Mouse (Mus musculus): ENCODE data around the gene Sp2.

The Sp2 gene

DNA sequence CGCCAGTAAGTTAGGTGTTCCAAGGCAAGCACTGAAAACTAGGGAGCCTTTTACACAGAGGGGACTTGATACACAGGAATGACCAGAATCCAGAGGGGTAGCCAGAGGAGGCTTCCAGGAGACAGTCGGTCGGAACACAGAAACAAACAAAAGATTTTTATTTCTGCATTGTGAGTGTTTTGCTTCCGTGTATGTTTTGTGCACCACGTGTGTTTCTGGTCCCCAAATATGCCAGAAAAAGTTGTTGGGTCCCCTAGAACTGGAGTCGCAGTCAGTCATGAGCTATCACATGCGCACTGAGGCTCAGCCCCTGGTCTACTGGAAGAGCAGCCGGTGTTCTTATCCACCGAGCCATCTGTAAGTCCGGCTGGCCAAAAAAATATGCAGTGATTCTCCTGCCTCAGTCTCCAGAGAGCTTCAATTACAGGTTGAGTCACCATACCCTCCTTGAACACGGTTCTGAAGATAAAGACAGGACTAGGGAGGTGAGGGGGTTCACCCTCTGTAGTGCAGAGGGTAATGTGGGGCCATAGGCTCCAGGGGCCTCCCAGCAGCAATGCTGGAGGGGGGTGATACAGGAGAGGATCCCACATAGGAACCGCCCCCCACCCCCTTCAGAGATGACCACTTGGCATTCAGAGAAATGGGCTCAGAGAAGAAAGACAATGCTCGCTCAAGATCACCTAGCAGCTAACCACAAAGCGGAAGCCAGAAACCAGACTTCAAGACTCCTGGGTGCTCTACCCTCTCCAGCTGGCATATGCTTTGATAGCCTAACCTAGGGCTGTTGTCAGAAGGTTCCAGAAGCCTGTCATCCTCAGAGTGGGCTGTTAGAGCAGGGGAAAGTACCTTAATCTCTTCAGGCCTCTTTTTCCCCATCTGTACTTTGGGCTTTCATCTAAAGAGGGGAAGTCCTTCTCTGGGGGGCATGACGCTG lies 13.3 kb upstream of the Sp2 start:
- no peak for DNase-seq (ENCODE audit: low spot score in 2 of 2)

DNA sequence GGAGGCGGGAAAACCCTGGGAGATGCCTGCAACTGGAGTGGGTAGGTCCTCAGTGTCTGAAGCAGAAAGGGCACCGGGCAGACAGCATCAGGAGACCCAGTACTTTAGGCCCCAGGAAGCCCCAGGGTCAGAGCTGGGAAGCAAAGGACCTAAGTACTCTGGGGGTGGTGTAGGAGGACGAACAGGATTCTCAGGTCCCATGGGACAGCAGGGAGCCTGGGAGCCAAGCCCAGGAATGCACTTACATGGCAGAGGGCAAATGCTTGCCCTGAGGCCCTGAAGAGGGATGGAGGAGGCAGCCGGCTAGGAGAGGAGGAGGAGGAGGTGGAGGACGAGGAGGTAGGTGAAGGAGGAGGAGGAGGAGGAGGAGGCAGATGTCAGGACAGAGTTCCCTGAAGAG lies 12.3 kb upstream of the Sp2 start:
- no peak for DNase-seq (ENCODE audit: low spot score in 2 of 2)

DNA sequence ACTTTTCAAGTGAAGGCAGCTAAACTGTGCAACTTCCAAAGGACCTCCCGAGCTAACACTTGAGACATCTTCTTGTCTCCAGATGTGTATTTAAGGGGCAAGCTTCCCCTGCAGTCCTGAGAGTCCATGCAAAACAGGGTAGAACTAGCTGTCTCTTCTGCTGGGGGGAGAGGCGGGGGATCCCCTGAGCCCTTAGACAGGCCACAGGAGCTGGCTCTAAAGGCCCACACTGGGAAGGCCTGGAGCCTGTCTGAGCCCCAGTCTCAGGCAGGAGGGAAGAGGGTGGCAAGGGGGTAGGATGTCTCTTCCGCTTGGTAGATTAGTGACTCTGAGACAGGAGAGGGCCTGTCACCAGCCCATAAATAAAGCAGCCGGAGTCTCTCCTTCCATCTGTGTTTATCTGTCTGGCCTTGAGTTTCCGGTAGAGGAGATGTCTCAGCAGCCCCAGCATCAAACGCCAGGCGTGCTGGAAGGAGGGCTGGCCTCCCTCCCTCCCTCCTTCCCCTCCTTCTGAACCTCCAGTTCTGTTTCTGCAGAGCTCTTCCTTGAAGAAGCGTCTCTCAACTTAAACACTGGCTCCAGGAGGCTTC lies 10.1 kb upstream of the Sp2 start:
- no peak for DNase-seq (ENCODE audit: low spot score in 2 of 2)

DNA sequence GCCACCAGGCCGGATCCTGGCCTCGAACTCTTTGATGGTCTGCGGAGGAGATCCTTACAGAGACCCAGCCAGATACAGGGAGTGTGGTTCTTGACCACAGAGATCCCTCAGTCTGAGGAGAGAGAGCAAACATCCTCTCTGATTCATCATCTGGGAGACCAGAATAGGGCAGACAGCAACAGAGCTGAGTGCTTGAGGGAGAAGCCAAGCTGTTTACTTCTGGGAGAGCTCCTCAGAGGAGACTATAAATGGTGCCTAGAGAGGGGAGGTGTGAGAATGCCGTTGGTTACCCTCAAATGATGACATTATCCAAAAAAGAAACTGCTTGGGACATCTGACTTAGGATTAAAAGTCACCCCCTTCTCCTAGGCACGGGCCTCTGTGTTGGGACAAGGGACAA lies 8.7 kb upstream of the Sp2 start:
- no peak for DNase-seq (ENCODE audit: low spot score in 2 of 2)

DNA sequence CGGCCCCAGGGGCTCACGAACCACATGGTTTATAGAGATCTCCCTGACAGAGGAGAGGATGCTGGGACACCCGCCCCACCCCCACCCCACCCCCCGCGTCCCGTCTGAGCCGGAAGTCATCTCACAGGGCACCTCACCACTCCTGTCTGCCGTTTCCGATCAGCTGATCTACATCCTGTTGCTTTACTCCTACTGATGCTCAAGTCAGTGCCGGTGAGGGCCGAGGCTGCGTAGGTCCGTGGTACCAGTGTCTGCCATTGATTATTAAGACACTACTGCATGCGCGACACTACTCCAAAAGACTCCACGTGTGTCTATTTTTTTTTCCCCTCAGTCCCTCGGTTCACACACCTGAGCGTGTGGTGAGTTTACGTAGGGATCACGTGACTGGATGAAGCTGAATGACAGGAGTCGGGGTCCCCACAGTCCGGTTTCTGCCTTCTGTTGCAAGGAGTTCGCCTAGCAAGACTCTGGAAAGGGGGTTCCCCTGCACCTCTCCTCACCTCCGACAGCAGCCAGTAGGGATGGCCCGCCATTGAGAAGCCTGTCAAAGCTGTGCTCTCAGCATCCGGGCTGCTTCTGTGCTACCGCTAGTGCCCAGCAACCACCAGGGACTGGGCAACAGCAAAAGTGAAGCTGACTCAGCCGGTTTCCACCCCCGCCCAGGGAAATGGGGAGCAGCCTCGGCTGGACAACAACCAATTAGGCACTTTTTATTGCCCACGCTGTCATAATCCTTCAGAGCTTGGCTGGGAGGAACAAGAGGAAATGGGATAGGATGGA lies 5.3 kb upstream of the Sp2 start:
- peak in 1 of 2 experiments; percentile 48 for DNase-seq (ENCODE audit: low spot score in 2 of 2)

DNA sequence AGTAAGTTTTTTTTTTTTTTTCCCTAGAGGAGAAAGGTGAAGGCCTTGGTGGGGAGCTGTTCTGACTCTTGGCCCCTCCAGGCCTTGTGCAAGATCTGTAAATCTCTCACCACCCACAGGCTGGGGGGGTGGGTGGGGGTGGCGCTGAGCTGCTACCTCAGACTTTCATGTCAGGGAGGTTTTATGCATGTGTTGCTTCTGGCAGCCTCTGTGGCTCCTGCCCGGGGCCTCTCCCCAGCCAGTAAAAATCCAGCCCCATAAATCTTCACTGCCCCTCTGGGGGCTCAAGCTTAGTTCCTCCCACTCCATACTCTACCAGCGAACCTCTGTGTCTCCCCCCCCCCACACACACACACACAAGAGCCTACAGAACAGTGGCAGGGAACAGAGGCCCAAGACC lies 3.7 kb upstream of the Sp2 start:
- DNase-seq (ENCODE audit: low spot score in 2 of 2), result no peak

DNA sequence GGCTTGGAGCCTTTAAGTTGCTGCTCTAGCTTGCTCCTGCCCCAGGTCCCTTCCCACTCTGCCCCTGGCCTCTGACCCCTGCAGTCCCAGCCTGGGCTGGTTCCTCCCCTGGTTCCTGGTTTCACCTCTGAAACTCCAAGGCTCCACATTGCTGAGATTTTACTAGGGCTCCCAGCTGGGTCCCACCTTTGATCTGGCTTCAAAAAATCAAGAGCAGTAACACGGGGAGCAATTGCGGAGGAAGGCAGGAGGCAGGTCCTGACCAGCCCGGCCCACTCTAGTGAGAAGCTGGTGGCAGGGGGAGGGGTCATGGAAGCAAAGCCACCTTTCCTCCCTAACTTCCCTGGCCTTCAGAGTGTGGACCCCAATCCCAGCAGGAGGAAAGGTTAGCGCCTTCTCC lies 2.1 kb upstream of the Sp2 start:
- DNase-seq (ENCODE audit: low spot score in 2 of 2), result no peak

DNA sequence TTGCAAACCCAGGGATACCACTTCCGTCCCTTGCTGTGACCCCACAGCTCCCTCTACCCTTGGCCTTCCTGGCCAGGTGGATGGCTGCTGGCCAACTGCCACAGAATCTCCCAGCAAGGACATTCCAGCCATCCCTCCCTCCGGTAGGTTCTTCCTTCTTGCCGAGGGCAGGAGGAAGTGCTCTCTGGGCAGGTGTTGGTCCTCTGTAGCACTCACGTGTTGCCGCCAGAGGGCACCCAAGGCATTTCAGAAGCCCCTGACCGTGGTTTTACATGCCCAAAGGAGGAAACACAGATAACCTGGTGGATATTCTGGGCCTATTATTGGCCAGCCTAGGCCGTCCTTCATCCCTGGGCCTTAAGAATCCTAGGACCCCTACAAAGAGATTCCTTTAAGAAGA lies 404 bp downstream of the Sp2 start:
- peak; percentile 80 to 88 for DNase-seq (ENCODE audit: low spot score in 2 of 2)

DNA sequence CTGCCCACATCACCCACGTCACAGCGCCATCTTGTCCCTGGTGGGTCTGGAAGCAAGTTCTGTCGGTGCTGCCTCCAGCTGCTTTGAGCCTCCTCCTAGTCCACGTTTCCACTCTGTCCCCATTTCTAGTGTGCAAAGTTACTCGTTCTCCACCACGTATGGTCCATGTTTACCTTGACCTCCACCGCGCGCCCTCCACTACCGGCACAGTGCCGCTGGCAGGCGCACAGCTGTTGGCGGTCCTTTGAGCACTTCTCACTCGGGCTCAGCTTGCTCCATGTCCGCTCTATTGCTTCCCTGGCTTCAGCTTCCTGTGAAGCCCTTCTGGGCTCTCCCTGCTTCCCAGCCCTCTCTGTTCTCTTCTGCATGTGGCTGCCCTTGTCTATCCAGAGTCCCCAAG lies 1.3 kb downstream of the Sp2 start:
- DNase-seq (ENCODE audit: low spot score in 2 of 2), result no peak

DNA sequence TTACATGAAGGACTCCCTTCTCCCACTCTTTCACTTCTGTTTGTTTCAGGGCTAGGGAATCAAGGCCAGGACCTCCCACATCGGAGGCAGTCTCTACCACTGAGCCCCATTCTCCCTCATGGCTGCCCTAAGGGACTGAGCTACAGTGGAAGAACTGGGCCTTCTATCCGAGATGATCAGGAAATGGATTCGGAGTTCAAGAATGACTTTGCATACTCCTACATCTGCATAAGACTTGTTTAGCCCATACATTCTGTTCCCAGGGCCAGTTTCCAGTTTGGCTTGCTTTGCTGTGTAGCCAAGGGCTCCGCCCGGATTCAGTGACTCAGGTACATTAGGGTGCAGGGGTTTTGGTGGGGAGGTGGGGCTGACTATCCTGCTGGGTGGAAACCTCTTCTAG lies 2.7 kb downstream of the Sp2 start:
- DNase-seq (ENCODE audit: low spot score in 2 of 2), result no peak

DNA sequence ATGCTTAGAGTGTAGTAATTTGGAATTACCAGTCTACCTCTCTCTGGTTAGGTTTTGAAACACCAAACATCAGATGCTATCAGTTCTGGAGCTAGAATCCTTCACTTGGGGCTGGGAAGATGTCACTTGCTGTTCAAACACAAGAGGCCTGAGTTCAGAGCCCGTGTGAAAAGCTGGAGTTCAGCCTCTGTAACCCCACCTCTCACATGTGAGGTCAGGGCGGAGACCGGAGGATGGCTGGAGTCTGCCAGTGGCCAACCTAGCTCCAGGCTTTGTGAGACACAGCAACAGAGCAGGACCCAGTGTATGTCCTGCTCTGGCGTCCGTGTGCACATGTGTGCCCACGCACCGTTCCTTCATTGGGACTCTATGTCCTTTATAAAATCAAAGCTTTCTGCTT lies 3.4 kb downstream of the Sp2 start:
- no peak for DNase-seq (ENCODE audit: low spot score in 2 of 2)

DNA sequence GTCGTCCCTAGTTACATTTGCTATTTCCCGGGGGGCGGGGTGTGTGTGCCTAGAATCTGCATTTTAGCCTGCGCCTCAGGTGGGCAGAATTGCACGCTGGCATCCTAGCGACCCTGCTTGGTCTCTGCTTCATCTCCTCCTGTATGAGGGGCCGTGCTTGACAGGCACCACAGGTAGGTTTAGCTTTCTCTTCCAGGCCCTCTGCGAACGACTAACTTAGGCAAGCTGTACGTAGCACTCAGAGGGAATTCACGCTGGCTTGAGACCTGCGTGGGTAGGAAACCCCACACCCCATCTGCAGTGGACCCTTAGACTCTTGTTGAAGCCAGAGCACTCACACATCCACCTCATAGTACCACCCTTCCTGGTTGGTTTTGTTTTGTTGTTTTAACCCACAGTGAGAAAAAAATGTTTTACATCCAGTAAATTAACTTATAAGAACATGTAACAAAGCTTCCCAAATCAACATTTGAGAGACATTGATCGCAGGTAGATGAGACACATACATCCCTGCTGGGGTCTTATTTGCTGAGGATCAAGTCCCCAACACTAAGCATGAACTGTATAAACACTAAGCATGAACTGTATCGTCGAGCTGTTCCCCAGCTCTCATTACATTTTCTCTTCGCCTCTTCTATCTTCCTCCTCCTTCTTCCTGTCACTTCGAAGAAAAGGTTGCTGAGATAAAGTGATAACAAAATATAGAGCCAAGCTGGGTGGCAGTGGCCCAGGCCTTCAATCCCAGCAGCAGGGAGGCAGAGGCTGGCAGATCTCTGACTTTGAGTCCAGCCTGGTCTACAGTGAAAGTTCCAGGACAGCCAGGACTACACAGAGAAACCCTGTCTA lies 4.1 kb downstream of the Sp2 start:
- peak in 1 of 2 experiments; percentile 49 for DNase-seq (ENCODE audit: low spot score in 2 of 2)

DNA sequence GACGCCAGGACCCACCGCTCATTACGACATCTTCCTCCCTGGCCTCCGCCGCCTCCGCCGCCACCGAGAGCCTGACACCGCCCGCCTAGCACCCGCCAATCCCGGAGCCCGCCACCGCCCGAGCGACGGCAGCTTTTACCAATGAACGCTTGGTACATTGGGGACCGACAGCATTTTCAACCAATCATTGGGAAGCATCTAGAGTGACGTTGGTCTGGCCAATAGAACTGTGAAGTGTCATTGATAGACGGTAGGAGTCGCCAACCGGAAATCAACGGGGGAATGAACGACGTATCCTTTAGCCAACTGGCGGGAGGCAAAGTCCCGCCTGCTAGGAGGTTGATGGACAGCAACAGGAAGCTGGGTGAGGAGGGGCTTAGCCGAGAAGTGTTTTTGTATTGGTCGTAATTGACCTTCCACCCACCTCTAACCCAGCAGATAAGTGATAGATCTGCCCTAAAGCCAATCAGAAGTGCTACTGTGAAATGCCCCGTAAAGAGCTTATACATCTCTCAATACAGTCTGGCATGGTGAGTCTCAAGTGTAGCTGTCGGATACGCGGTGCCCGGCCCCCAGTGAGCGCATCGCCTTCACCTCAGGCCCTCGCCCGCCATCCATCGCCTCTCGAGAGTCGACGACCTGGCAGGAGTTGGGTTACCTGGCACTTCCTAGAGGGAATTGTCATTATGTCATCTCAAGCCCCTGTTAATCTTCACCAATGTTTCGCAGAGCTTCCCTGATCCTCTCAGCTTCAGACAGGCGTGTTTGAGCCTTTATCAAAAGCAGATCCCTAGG lies 5.0 kb downstream of the Sp2 start:
- DNase-seq (ENCODE audit: low spot score in 2 of 2), result peak; percentile 99 to 100

DNA sequence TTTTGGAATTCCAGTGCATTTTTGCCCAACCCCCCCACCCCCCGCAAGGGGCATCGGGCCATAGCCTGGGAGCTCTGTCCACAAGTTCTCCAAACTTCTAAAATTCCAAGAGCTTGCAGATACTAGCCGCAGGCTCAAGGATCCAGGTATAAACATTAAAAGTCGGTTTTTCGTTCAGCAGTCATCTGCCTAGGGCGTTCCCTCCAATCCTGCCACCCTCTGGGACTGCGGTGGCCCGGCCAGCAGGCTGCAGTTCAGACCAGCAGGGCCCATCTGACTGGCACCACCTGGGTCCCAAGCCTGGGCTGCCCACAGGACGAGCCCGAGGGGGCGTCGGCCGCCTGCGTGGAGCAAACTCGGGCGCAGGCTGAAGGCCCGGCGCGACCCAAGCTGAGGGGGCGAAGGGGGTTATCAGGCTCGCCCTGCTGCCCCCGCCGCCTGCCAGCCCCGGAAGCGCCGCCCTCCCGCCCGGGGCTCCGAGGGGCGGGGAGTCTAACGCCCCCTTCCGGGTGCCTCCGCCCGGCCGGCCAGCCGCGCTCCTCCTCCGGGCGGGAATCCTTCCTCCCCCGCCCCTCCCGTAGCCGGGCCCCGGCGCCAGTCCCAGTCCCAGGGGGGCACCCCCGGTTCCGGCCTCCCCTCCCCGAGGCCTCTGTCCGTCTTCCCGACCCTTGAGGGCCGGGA lies 5.7 kb downstream of the Sp2 start:
- peak; percentile 86 to 87 for DNase-seq (ENCODE audit: low spot score in 2 of 2)

DNA sequence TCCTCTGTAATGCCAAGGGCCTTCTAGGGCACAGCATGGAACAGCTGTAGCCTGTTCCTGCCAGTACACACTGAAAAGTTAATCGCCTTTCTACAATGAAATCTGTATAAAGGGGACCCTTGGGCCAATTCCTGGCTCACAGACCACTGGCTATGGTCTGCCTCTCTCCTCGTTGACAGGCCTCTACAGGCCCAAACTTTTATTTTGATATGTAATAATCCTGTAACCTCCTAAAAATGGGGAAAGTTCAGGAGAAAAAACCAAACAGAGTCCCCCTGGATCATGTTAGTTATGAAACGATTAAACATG lies 6.4 kb downstream of the Sp2 start:
- no peak for DNase-seq (ENCODE audit: low spot score in 2 of 2)

DNA sequence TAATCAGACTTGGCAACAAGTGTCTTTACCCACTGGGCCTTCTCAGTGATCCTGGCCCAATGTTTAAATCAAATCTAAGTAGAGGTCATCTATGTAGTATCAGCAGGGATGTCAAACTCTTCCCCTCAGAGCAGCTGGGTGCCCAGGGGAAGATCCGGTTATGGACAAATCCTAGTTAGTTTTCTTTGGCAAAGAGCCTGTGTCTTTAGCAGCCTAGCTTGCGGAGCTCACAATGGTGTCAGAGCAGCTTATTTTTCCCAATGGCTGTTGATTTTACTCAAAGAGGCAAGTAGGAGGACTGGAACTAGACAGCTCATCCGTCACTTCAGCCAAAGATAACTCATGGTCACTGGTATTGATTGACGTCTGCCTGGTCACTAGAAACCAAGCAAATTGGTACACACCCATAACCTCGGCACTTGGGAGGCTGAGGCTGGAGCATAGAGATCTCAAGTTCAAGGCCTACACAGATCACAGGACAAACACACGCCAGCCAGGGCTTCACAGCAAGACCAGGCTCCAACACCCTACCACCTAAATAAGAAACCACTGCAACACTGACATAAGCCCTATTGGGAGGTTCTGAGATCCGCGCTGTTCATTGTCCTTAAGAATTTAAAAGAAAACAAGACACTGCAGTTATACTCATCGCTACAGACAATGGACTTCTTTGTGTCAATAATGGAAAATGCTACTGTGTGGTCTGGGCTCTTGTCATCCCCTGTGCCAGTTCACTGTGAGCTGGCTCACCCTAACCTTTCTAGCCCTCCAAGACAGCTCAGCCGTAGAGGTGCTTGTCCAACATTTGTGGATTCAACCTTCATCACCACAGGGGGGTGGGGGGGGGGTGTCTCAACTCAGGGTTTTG lies 7.0 kb downstream of the Sp2 start:
- DNase-seq (ENCODE audit: low spot score in 2 of 2), result no peak

DNA sequence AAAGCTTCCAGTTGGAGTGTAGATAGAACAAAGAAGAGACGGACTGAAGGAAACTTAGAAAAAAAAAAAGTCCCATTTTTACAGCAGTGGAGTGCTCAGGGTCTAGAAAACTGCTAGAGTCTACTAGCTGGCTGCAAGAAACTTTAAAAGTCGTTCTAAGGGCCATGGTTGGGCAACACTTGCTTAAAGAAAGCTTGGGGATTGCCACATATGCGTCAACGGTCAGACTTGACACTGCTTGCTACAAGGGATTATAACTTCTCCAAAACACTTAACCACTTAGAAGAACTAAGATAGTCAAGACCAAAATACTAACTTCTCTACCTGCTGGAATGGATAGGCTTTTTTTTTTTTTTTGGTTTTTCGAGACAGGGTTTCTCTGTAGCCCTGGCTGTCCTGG lies 7.9 kb downstream of the Sp2 start:
- DNase-seq (ENCODE audit: low spot score in 2 of 2), result no peak

DNA sequence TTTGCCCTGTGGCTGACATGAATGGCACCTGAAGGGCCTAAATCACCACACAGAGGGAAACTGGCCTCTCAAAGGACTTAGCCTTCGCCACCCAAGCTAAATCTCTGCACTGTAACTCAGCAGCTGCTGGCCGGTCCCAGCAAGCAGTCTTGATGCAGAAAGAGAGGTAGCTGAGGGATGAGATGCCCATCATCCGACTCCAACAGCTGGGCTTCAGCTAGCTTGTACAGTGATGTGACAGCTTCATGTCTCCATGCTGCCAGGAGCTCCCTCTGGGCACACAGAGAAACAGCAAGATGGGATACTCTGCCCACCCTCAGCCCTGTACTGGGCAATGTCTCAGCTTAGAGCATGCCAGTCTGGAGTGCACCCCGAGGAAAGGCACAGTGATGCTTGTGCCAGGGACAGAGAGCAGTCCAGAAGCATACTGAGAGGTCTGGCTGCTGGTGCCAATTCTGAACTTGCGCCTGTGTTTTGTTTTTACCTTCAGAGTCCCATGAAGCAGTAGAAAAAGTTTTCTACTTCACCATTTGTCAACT lies 9.3 kb downstream of the Sp2 start:
- DNase-seq (ENCODE audit: low spot score in 2 of 2), result peak; percentile 58 to 61

DNA sequence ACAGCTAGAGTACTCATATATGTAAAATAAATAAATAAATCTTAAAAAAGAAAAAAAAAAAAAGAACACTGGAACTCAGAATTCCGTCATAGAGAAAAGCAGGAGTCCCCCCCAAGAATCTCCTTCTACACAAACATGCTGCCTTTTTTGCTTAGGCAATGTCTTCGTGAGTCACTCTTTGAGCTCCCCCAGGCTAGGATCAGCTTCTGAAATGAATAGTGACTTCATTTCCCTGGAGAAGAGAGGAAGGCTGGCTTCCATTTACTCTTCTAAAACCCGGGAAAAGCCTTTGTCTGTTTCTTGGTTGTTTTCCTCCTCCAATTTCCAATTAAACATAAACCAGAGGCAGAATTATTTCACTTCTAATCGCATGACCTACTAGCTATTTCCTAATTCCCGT lies 9.9 kb downstream of the Sp2 start:
- DNase-seq (ENCODE audit: low spot score in 2 of 2), result no peak

All from right cerebral cortex, postnatal 10 days (tissue).